Comparison of ENCODE assay signal across 10 mouse cellular contexts in the genomic region with DNA sequence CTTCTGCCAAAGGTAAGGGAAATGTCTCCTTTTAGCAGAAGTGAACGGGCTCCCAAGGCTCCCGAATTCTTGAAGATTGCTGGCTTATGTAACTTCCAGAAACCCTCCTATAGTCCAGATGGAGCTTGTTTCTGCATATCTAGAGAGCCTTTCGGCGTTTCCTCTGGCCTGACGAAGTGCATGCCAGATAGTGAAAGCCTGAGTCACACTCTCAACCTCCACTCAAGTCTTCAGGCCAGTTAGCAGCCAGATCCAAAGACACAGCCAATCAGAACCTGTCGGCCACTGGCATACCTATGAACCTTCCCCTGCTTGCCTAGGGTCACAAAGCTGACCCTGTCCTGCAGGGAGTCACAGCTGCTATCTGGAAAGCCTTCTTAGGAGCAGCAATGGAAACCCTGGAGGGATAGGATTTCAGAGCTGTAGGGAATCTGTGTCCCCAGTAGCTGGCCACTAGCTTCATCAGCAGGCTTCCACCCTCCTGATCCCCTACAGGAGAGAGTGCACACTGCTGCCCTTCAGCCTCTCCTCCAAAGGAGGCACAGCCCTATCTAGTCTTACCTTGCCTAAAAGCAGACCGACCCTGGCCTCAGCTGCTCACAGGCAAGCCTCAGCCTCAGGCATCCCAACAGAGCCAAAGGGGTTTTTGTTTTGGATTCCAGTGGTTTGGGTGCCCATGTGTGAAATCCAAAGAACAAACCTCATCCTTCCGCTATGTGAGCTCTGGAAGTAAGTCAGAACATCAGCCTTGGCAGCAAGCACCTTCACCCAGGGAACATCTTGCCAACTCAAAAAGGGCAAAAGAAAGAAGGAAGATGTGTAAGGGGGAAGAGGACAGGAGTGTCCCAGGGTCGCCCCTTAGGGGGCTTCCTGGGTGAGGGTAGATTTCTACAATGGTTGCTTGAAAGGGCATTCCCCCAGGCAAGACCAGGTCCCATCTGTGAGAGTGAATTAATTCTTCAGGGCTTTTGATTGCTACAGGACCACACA. TPM values are rescaled to one million over a fixed set of nuclear protein-coding genes. Genes with fewer than 3 reads are reported as not detected.
DNase-seq lines count a peak whose midpoint lies in the region.
"Had no signal": no experiment of that assay in that cellular context is flagged by ENCODE, and none has a peak within 500 bp of the region (broad histone marks: within the 10 kb centered on the region; RNA-seq: fewer than 3 reads in every experiment).

No protein-coding gene starts in this region.

- H3K4me3 ChIP-seq in forebrain, embryonic 10.5 days: no peak overlapping the region
- H3K4me3 ChIP-seq: erythroblast, embryonic 14.5 days had no signal

- no peaks in the 10 kb centered on the region for H3K27me3 ChIP-seq in forebrain, embryonic 10.5 days (ENCODE audit: poor library complexity, severe bottlenecking)

- intact Hi-C loops in left cerebral cortex, postnatal 36 days (cut with DNase I): no loop called here
- intact Hi-C loops in left cerebral cortex, postnatal 4 days (cut with DNase I): no loop called here

- H3K27ac ChIP-seq in forebrain, embryonic 10.5 days: no peak overlapping the region

- H3K9me3 ChIP-seq in forebrain, embryonic 10.5 days: no peaks in the 10 kb centered on the region

- peak; percentile 18 to 20 for DNase-seq in left cerebral cortex, postnatal 36 days (ENCODE audit: low spot score in 2 of 2)
- no peak for DNase-seq in left cerebral cortex, postnatal 4 days
- DNase-seq in NIH3T3 (ENCODE audit: low read depth): peak; percentile 87
- peak; percentile 29 to 40 for DNase-seq in heart, adult 18-20 months
- peak; percentile 58 for DNase-seq in lung, postnatal 10 days
- DNase-seq in retina, embryonic 14.5 days (ENCODE audit: low spot score): no peak
- no peak for DNase-seq in cerebellum, postnatal 10 days
- DNase-seq in forebrain, embryonic 10.5 days (ENCODE audit: extremely low spot score, low spot score): no peak
- DNase-seq: kidney, adult 11 months had no signal

- WGBS in forebrain, embryonic 10.5 days: 70% methylated on average over 9 of the region's 9 CpGs

- H3K4me1 ChIP-seq in forebrain, embryonic 10.5 days: peaks cover 11% of the 10 kb centered on the region; the same call in 1 of the 2 replicates

- H3K36me3 ChIP-seq in forebrain, embryonic 10.5 days (replicated peaks): no peaks in the 10 kb centered on the region

RNA-seq across cellular contexts. Expression of a gene that starts 9.5 kb away (rescaled TPM):
- total RNA-seq in left cerebral cortex, postnatal 36 days (2021): 100 to 1,000 TPM; 127 to 154 TPM
- 100 to 1,000 TPM; 131 to 135 TPM for total RNA-seq in left cerebral cortex, postnatal 4 days (2021)
- total RNA-seq in heart, adult 18-20 months (2021): 10 to 100 TPM; 75.4 to 80.1 TPM
- 138 and 143 TPM in 2 replicates for polyA plus RNA-seq in forebrain, embryonic 10.5 days (2016; fragmentation: Nextera tagmentation; extraction: Ambion mirVana)

RNA-seq across cellular contexts. Expression of a gene that starts 35.7 kb away (rescaled TPM):
- total RNA-seq in left cerebral cortex, postnatal 36 days (2021): 10 to 100 TPM; 56.2 to 58.2 TPM
- 100 to 1,000 TPM; 102 to 103 TPM for total RNA-seq in left cerebral cortex, postnatal 4 days (2021)
- total RNA-seq in heart, adult 18-20 months (2021): 10 to 100 TPM; 46.5 to 57.6 TPM
- 851 and 879 TPM in 2 replicates for polyA plus RNA-seq in forebrain, embryonic 10.5 days (2016; fragmentation: Nextera tagmentation; extraction: Ambion mirVana)

RNA-seq across cellular contexts. Expression of a gene that starts 53.4 kb away (rescaled TPM):
- total RNA-seq in left cerebral cortex, postnatal 36 days (2021): 10 to 100 TPM; 67.9 to 69.4 TPM
- 100 to 1,000 TPM in 1 of 2 experiments, 10 to 100 TPM in 1; 93.0 to 117 TPM for total RNA-seq in left cerebral cortex, postnatal 4 days (2021)
- 10 to 100 TPM; 14.3 to 19.5 TPM for total RNA-seq in heart, adult 18-20 months (2021)
- polyA plus RNA-seq in forebrain, embryonic 10.5 days (2016; fragmentation: Nextera tagmentation; extraction: Ambion mirVana): 127 and 128 TPM in 2 replicates

Comparison
In these comparisons a context has a peak if more than half of its experiments do, and no peak if none do; other contexts are left out.
1. DNase-seq: peak in left cerebral cortex, postnatal 36 days (2 of 2), NIH3T3 (single experiment), heart, adult 18-20 months (2 of 2) and lung, postnatal 10 days (single experiment); none in left cerebral cortex, postnatal 4 days (single experiment), retina, embryonic 14.5 days (single experiment), cerebellum, postnatal 10 days (0 of 2) and forebrain, embryonic 10.5 days (single experiment).